Mouse (Mus musculus) left cerebral cortex, postnatal 4 days (tissue): ENCODE measurements around the gene Chrm5. TPM values are rescaled to one million over a fixed set of nuclear protein-coding genes. Genes with fewer than 3 reads are reported as not detected.
A peak's percentile ranks its signal among the peaks of the same experiment; 100 is the strongest.
"Not testable (repeated sequence)": the region's sequence is repeated elsewhere in the genome, so short reads cannot be mapped to it uniquely, and the experiment has no call there.

Experiments
- DNase-seq: peaks from one replicate; pipeline ENCODE4 v3.0.0-alpha.2; 2022
- intact Hi-C: fragments of 180-260 bp; cut with DNase I; formaldehyde crosslinking; loops from one replicate; pipeline ENCODE4 v1.15.1; 2025
- total RNA-seq, 2 experiments: library from RNA; stranded (reverse); gene quantifications; 2 replicates each; pipeline ENCODE4 v1.2.3; 2021

Gene Chrm5
- total RNA-seq, 2 experiments from 2014 or later: 3.4 to 4.2 TPM

DNA sequence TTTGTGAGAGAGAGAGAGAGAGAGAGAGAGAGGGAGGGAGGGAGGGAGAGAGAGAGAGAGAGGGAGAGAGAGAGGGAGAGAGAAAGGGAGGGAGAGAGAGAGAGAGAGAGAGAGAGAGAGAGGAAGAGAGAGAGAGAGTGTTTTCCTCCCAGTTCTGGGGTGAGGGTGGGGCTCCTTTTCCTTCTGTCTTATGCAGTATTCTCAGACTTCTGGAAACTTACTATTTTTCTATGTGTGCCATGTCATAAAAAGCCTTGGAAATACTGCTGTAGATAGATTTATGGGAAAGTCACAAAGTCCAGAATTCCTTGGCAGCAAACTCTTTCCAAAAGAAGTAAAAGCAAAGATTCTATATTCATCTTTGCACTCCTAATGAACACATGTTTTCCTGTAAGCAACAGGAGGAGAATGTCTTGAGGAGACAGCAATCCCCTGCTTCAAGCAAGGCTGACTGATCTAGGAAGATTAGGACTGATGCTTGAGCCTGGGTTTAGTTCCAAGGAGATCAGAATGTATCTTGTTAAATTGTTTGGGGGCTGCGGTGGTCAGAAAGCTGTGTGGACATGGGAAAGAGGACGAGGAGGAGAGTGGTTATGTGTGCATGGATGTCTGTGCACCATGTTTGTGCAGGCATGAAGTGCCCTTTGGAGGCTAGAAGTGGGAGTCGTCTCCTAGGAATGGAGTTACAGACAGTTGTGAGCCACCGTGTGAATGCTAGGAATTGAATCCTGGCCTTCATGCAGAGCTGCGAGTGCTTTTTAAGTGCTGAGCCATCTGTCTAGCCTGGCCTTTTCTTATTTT, 2.2 kb upstream of the Chrm5 start:
- no peak for DNase-seq
- intact Hi-C loops: no loop called here

DNA sequence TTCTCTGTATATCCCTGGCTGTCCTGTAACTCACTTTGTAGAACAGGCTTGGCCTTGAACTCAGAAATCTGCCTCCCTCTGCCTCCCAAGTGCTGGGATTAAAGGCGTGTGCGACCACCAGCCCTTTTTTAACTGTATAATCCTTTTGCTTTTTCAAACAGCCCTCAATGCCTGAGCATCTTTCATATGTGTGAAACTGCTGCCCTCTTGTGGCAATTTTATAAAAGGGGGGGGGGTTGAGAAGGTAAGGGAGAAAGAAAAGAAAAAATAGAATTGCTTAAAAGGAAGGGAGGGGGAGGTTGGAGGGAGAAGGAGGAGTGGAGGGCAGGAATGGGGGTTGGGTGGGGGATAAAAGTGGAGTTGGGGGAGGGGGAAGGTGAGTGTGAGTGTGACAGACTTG, 995 bp upstream of the Chrm5 start:
- intact Hi-C loops: no loop called here
- peak; percentile 43 for DNase-seq

DNA sequence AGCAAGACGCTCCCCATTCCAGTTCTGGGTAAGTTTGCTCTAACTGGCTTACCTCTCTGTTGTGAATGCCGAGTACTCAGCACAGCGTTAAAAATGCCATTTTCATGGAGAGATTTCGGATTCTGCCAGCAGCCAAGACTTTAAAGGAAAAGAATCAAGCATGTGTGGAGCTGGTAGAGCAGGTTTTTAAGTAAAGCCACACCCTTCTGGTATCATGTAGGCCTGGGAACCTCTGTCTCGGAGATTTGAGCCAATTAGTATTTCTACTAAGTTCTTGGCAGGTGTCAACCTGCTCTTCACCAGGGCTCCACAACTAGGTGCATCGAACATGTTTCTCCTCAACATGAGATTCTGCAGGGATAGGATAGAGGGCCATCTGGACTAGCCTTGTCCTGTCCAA, 4.0 kb downstream of the Chrm5 start:
- intact Hi-C loops: loop anchor here (5.0 kb wide), 1 partner anchor 99 kb away; the partner anchor contains the start of gene Katnbl1
- DNase-seq: no peak

DNA sequence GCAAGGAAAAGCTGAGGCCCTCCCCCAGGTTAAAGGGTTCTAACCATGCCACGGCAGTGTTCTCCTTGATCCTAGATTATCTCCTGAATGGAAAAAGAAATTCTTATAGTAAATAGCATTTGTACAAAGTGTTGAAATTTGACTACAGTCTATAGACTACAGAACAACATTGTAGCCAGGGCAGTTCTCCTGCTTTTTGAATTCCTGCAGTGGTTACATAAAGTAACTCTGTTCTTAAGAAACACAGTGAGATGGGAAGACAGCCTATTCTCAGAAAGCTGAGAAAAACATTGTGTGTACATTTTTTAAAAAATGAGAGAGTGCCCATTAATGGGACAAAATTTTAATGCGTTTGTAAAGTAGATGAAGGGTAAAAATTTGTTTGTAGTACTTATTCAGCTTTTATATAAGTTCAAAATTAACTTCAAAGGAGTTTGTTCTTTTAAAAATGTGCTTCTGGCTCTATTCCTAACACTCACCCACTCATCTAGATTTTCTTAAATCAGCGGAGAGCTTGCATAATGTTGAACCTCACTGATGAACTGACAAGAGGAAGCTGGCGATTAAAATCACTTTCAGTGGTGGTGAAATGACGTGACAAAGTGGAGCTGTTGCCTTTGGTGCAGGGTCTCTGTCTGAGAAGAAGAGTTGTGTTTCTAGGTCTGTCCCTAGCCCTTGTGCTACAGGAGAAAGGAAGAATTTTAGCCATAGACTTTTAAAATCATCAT, 5.4 kb downstream of the Chrm5 start:
- intact Hi-C loops: loop anchor here (5.0 kb wide), 1 partner anchor 98 kb away; the partner anchor contains the start of gene Katnbl1
- no peak for DNase-seq

DNA sequence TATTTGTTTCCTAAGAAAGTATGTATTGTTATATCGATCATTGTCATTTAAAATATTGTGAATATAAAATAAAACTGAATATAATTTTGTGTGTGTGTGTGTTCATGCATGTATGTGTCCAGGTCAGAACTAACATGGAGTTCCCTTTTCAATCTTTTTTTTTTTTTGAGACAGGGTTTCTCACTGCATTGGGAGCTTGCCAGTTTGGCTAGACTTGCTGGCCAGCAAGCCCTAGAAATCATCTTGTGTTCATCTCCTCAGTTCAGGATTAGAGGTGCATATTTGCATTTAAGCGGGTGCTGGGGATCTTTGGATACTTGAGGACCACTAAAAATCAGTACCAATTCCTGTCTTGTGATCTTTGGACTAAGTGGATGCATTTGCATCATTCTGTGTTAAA, 8.5 kb downstream of the Chrm5 start:
- DNase-seq: no peak
- intact Hi-C loops: no loop called here

DNA sequence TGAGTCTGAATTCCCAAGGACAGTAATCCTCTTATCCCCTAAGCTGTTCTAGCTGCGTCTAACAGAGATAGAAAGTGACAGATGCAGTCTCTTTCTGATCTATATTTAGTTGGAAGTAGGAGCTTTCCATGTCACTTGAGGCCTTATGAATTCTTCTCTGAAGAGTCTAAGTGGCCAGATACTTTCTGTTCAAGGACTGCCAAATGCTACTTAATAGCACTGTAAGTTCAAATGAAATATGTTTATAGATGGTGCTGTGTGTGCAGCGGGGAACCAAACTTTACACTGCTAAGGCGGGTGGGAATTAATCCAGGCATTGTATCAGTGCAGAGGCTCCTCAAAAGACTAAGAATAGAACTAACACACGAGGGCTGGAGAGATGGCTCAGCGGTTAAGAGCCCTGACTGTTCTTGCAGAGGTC, 9.6 kb downstream of the Chrm5 start:
- DNase-seq: no peak
- intact Hi-C loops: no loop called here

DNA sequence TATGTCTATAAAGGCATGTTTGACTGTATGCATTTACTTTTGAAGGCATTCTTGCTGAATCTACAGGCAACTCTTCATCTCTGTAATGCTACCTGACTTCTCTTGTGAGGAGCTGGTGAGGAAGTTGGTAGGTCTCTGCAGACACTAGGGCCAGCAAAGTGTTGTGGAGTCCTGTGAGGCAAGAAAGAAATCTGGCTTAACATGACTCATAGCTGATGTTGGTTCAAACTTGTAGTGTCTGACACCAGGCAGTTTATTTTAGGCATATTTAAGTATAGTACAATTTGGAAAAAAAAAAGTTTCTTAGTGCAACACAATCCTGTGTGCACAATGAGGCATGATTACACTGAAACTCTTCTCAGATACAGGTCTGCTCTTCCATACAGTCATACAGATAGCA, 11.0 kb downstream of the Chrm5 start:
- intact Hi-C loops: no loop called here
- no peak for DNase-seq

DNA sequence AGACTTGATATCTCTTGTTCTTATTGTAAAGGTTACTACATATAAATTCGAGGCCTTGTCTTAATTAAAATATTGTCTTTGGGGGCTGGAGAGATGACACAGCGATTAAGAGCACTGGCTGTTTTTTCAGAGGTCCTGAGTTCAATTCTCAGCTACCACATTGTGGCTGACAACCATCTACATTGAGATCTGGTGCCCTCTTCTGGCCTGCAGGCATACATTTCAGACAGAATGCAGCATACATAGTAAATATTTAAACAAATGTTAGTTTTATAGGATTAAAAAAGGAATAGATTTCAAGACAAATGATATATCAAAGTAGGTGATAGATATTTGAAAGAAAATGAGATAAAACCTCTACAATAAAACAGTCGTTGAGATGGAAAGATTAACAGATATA, 20.0 kb downstream of the Chrm5 start:
- DNase-seq: no peak
- intact Hi-C loops: no loop called here

DNA sequence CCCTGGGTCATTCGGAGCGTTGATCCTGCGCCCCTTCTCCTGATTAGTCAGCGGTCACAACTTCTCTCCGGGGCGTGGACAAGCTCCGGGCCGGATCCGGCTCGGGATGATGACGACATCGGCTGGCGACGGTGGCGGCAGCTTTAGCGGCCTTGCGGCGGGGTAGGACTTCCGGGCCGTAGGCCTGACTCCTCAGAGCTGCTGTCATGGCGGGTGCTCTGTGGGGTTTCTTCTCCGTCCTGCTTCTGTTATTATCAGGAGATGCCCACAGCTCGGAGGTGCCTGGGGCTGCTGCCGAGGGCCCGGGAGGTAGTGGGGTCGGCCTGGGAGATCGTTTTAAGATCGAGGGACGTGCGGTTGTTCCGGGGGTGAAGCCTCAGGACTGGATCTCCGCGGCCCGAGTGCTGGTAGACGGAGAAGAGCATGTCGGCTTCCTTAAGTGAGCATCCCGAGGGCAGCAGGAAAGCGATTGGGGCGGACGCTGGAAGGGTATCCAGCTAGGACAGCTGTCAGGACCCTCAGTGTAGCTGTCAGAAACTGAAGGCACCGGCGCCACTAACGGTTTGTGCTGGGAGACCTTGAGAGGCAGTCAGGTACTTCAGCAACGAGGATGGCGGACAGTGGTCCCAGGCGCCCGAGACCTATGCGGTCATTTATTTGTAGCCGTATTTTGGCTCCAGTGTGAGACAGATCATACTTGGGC, 25.6 kb downstream of the Chrm5 start, which contains the start of gene Emc7:
Emc7 (plus strand) TSS at position 136 of the 703 bp plus-strand sequence.
- DNase-seq: peak; percentile 98
- intact Hi-C loops: loop anchor here (5.0 kb wide), 1 partner anchor 78 kb away; the partner anchor contains the start of gene Katnbl1

DNA sequence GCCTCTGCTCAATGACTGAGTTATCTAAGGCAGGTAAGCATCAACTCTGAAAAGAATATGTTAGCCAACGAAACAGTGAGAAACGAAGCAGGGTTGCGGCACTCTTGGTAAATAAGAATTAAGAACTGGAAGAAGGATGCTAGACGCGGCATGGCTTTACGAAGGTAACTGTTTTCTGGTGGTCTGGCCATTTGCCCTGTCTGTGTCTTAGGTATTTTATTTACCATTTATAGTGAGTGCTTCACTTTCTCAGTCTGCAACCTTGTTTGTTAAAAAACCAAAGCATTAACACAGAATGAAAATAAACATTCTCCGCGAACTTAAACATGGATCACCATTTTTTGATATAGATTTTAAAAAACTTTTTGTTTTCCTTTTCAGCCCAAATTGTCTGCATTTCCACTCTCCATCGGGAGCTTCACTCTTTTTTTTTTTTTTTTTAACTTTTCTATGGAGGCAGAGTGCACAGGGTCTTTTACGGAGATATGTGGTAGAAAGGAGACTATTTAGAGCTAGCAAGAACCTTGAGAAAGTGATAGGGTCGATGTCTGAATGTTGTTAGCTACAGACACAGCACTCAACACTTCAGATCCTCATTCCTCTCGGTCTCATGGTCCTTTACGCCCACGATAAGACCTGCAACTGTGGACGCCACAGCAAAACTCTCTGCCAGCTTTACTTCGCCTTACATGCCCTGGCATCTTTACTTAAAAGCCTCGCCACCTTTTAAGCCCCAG, 26.3 kb downstream of the Chrm5 start:
- intact Hi-C loops: loop anchor here (5.0 kb wide), 1 partner anchor 77 kb away; the partner anchor contains the start of gene Katnbl1
- no peak for DNase-seq

DNA sequence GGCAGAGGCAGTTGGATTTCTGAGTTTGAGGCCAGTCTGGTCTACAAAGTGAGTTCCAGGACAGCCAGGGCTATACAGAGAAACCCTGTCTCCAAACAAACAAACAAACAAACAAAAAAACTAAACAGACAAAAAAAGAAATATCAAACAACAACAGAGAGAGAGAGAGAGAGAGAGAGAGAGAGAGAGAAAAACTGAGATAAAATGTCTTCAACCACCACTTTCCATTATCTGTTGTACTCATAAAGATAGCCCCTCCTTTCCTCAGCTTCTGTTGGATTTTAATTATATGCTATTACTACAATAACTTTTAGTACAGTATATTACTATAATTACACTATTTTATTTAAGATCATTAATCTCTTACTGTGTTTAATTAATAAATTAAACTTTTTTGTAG, 28.1 kb downstream of the Chrm5 start:
- intact Hi-C loops: loop anchor here (5.0 kb wide), 1 partner anchor 75 kb away; the partner anchor contains the start of gene Katnbl1
- not testable (repeated sequence) for DNase-seq

DNA sequence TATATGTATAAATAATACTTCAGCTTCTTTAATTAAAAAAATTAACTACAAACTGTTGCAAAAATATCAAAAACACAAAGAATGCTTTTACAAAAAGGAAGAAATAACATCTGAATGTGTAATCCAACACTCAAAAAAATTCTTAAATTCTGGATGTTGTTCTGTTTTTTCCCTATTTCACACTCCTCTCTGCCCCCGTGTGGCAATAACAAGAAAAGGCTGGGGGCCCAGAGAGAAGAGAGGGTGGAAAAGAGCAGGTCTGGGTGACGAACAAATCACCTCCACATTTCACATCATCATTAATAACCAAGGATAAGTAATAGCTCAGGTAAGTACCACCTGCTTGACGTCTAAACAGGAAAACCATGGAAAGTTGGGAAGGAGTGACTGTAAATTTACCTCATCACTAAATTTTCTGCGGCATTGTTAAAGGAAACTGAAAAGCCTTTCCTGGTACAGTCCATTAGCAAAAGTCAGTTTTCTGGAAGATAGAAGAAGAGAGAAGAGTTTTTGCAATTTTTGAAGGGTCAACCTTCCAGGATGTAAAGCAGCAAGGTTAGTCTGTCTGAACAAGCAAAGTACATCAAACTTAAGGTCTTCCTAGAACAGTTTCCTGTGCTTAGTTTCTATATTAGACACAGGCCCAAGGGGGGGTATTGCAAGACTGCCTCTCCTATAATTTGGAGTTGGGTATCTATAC, 30.8 kb downstream of the Chrm5 start:
- intact Hi-C loops: loop anchor here (5.0 kb wide), 1 partner anchor 72 kb away; the partner anchor contains the start of gene Katnbl1
- DNase-seq: peak; percentile 13

DNA sequence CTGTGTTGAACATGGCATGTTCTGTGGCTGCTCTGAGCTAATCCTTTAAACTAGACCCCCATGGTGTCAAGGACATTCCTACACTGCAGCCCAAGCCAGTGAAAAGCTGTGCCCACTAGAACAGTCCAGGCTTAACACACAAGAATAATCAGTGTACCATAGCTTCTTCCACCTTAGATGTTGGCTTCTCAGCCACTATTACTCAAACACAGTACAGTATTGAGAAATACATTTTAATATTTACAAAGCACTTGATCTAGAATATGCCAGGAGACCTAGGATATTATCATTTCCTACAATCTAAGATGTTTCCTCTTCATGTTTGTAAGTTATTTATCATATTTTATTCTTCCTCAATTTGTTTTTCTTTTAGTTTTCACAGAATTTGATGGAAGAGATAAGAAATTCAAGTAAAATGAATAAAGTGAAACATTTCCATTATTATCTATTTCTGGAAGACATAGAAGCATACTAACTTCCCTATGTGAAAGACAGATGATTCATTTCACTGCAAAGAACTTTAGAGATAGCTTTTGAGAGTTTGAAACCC, 32.0 kb downstream of the Chrm5 start:
- no peak for DNase-seq
- intact Hi-C loops: no loop called here

DNA sequence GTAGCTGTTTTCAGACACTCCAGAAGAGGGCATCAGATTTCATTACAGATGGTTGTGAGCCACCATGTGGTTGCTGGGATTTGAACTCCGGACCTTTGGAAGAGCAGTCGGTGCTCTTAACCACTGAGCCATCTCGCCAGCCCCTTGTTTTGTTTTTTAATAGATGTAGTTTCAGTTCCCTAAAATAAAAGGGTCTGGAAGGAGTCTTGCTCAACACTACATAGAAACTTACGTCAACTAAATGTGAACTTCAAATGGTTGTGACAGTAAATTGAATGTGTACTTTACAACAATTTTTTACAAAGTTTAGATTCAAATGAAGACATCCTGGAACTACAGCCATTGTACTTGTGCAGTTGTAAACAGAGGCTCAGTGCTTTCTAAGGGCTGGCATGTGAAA, 32.5 kb downstream of the Chrm5 start:
- DNase-seq, intact Hi-C loops: not testable (repeated sequence)

DNA sequence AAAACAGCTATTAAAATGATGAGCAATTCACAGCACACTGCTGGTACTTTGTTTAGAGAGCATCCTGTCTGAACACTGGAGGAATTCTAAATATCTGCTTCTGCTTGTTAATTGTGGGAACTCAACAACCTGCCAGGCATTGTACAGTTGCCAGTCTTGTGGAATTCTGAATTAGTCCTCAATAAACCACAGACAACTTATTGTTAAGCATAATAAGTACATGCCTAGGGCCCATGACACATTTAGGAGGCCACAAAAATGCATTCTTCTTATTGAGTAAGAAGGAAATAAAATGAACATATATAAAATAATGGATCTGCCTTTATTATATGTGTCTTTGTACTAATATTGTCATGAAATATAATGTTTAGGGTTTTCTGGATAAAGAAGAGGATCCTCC, 35.1 kb downstream of the Chrm5 start:
- intact Hi-C loops: no loop called here
- DNase-seq: no peak

DNA sequence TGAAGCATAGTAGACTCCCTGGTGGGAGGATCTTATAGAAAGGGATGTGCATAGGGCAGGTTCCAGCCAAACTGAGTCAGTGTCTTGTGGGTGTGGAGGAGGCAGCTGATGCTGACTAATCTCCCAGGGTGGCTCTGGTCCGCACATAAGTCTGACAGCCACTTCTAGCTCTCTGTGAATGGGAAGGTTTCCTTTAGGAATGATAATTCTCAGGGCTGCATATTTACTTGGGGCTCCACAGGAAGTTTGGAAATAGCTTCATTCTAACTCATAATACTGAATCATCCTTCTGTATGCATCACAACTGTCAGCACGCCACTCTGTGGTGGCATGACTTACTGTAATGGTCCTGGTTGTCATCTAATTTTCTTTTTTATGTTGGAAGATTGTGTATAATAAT, 37.1 kb downstream of the Chrm5 start:
- intact Hi-C loops: no loop called here
- no peak for DNase-seq

DNA sequence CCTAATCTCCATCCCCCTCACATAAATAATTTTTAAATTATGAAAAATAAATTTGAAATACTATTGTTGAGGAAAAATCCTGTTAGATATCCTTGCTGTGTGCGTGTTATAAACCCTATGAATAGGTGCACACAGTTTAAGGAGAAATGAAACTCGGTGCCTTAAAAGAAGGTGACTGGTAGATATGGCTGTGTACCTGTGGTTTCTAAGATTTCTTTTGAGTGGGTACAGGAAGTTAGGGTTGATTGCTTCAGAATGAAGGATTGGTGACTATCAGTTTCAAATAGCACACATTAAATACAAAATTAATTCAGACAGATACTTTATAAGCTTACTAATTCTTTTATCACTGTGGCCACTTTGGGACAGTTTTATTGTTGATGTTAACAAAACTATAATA, 43.0 kb downstream of the Chrm5 start:
- intact Hi-C loops: no loop called here
- DNase-seq: no peak

DNA sequence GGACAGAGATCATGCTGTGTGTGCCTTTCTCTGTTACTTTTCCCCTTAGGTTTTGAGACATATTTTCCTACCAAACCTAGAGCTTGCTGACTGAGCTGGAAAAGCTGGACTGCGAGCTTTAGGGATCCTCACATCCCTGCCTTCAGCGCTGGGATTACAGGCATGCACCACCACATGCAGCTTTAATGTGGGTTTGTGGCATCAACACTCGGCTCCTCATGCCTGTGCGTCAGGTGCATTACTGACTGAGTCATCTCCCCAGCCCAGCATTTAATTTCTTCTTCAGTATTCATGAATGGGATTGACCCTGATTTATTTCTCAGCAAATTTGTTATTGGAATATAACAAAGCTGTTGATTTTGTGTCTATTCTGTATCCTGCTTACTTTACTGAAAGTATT, 44.3 kb downstream of the Chrm5 start:
- intact Hi-C loops: no loop called here

DNA sequence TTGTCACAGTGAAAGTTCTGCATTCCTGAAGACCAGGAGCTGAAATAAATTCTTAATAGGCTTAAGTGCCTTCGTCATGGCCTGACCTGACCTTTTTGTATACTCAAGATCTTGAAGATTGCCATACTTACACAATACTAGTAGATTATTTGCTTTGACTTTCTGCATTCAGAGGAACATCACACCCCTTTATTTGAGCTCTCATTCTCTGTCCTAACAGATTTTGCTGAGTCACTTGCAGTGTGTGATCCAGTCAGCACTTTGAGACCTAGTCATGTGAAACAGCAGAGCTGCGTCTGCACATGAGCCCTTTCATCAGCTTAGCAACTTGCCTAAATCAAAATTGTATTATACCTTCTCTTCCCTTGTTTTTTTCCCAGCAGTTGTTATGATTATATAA, 47.2 kb downstream of the Chrm5 start:
- no peak for DNase-seq
- intact Hi-C loops: no loop called here

More for the DNA sequence above, 44.3 kb downstream of the Chrm5 start:
- no peak for DNase-seq
